17 mouse cellular contexts compared by ENCODE assay signal in genomic region chr7:52507988-52508387, GRCm38 (mm10).
"Had no signal": no experiment of that assay in that cellular context is flagged by ENCODE, and none has a peak within 500 bp of the region (broad histone marks: within the 10 kb centered on the region; RNA-seq: fewer than 3 reads in every experiment).

No protein-coding gene starts in this region.

- H3K4me2 ChIP-seq: lung, embryonic 15.5 days; midbrain, embryonic 11.5 days; midbrain, embryonic 13.5 days; midbrain, embryonic 15.5 days; neural tube, embryonic 12.5 days; stomach, embryonic 15.5 days had no signal

- ATAC-seq: lung, postnatal 0 days; midbrain, embryonic 13.5 days; midbrain, embryonic 15.5 days had no signal

- H3K27ac ChIP-seq: lung, embryonic 15.5 days; macrophage; midbrain, embryonic 13.5 days; midbrain, embryonic 15.5 days; neural tube, embryonic 12.5 days; stomach, embryonic 15.5 days; stomach, postnatal 0 days had no signal

- H3K4me1 ChIP-seq: lung, embryonic 15.5 days; megakaryocyte, embryonic 14.5 days; midbrain, embryonic 13.5 days; midbrain, embryonic 15.5 days; neural tube, embryonic 12.5 days; stomach, embryonic 15.5 days had no signal

- DNase-seq: lung, adult 2 months; lung, postnatal 14 days; lung, postnatal 36 days; right cerebral cortex, postnatal 14 days; thymus, adult 2 months; thymus, postnatal 25 days; thymus, postnatal 4 days had no signal

- H3K27me3 ChIP-seq: lung, embryonic 15.5 days; megakaryocyte, embryonic 14.5 days; midbrain, embryonic 13.5 days; midbrain, embryonic 15.5 days; neural tube, embryonic 12.5 days; stomach, embryonic 15.5 days had no signal

- H3K4me3 ChIP-seq: lung, embryonic 15.5 days; megakaryocyte, embryonic 14.5 days; midbrain, embryonic 13.5 days; midbrain, embryonic 15.5 days; neural tube, embryonic 12.5 days; stomach, embryonic 15.5 days had no signal

- H3K9me3 ChIP-seq: lung, embryonic 15.5 days; megakaryocyte, embryonic 14.5 days; midbrain, embryonic 13.5 days; midbrain, embryonic 15.5 days; neural tube, embryonic 12.5 days; stomach, embryonic 15.5 days had no signal

- H3K9ac ChIP-seq: lung, embryonic 15.5 days; midbrain, embryonic 13.5 days; midbrain, embryonic 15.5 days; neural tube, embryonic 12.5 days; stomach, embryonic 15.5 days had no signal

- H3K36me3 ChIP-seq: lung, embryonic 15.5 days; midbrain, embryonic 13.5 days; midbrain, embryonic 15.5 days; neural tube, embryonic 12.5 days; stomach, embryonic 15.5 days had no signal
